Mouse (Mus musculus): ENCODE measurements around the gene Rasgrp4.

Gene Rasgrp4

DNA sequence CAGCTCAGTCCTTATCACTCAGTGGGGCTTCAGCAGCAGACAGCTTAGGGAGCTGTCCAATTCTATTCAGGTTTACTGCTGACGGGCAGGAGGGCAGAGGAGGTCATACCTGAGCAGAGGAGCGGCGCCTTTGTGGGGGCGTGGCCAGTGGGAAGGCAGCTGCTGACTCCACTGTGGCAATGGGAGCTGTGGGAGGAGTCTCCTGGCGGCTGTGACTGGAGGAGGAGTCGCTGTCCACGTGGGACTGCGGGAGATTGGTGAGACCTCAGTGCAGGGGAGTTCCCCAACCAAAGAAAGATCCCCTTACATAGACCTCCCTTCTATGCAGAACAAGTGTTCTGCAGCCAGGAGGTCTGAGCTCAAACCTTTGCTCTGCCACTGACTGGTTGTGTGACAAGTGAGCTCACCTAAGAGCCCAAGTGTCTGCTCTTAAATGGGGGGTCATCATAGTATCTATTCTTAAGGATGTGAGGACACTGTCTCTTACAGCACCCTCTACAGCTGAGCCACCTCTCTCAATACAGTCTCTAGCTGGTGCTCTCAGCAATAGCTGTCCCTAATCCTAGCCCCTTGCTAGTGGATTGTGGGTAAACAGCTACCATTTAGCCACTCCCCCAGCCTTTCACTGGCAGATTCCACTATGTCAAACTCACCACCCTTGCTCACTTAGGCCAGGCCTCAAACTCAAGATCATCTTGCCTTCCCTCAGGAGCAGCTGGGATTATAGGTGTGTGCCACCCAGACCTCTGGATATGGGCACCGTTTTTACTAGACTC, 28.3 kb downstream of the Rasgrp4 start:
- ChIA-PET POLR2A (interaction anchor here (0.6 to 2.9 kb wide), 54 partner anchors 8 to 807 kb away, joined by 3 to 29 read pairs (median 5); partner anchors contain the start of genes Psmd8 (in 3 of the 4), Ryr1 (in 3 of the 4), 2200002D01Rik (in 2 of the 4) and Yif1b (in 2 of the 4)), CTCF (interaction anchor here in 3 of 4 experiments (0.6 to 1.7 kb wide), 32 partner anchors 9 to 1978 kb away, joined by 3 to 18 read pairs (median 4); partner anchors contain the start of genes Ppp1r14a (in 1 of the 3) and Psmd8 (in 1 of the 3))

DNA sequence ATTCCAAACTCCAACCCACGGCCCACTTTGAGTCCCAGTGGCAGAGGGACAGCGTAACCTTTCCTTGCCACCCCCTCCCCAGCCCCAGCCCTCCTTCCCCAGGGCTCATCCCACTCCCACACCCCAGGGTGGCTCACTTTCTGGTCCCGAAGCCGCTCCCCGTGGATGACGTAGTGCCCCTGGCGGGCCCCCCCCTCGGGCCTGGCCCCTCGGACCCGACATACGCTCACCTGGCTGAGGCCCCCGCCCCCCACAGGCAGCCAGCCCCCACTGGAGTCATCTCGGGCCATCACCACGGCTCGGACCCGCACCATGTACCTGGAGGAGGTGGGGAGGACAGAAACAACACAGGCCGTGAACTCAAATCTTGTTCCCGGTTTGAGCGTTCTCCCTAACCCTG, 33.0 kb downstream of the Rasgrp4 start:
- POLR2A ChIA-PET = interaction anchor here in 3 of 4 experiments (0.6 to 2.2 kb wide), 10 partner anchors 9 to 430 kb away, joined by 3 to 11 read pairs (median 4); partner anchors contain the start of genes Psmd8 (in 2 of the 3) and Fam98c (in 1 of the 3)
- CTCF ChIA-PET = interaction anchor here in 2 of 4 experiments (0.7 to 0.9 kb wide), 4 partner anchors 11 to 1157 kb away, joined by 3 to 9 read pairs (median 4); partner anchors contain the start of gene Fam98c (in 1 of the 2)

DNA sequence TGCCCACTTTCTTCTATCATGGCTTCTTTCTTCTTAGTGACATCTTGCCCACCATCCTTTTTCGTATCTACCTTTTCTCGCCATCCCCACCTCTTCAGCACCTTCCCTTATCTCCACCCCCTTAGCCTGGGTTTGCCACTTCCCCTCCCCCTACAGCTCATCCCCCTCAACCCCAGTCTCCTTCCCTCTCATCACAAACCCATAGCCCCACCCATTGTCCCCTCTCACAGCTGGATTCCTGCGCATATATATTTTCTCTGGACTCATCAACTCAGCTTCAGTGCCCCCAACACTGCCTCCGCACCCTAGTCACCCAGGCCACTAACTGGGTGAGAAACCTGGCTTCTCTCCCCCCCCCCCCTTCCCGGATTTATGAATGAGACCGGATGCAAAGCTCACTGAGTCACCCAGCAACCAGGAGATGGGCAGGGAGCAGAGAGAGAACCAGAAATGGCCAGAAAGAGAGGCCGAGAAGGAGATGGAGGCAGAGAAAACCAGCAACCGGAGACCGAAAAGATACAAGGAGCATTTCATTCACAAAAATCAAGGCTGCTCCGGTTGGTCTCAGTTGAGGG, 33.6 kb downstream of the Rasgrp4 start:
- ChIA-PET POLR2A (interaction anchor here in 3 of 4 experiments (0.6 to 2.2 kb wide), 15 partner anchors 9 to 1732 kb away, joined by 3 to 11 read pairs (median 3); partner anchors contain the start of gene Psmd8 (in 3 of the 3)), CTCF (interaction anchor here in 2 of 4 experiments (0.6 to 0.9 kb wide), 5 partner anchors 12 to 1157 kb away, joined by 3 to 9 read pairs (median 5); partner anchors contain the start of gene Fam98c (in 1 of the 2))

DNA sequence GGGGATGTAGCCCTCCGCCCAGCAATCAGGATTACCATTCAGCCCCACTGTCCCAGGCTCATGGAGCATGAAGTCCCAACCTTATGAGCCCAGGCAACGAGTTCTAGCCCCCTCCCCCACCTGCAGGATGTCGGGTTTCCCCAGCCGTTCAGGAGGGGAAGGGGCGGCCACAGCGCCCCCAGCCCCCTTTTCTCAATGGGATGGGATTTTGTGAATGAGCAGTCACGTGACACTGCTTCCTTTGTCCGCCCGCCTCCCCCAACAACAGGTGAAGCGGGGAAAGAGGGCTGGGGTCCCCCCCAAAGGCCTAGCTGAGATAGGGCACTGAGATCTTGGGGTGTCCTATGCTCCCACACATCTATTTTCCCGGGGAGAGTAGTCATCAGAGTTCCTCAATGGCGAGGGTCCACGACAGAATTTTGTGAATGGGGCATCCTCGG, 34.2 kb downstream of the Rasgrp4 start:
- ChIA-PET CTCF (interaction anchor here in 2 of 4 experiments (0.5 to 1.2 kb wide), 3 partner anchors 13 to 46 kb away, joined by 3 to 6 read pairs (median 4); no protein-coding TSS in a partner anchor), POLR2A (interaction anchor here (0.6 to 2.2 kb wide), 13 partner anchors 11 to 1732 kb away, joined by 3 to 17 read pairs (median 4); partner anchors contain the start of genes Psmd8 (in 2 of the 4) and Fam98c (in 1 of the 4))

DNA sequence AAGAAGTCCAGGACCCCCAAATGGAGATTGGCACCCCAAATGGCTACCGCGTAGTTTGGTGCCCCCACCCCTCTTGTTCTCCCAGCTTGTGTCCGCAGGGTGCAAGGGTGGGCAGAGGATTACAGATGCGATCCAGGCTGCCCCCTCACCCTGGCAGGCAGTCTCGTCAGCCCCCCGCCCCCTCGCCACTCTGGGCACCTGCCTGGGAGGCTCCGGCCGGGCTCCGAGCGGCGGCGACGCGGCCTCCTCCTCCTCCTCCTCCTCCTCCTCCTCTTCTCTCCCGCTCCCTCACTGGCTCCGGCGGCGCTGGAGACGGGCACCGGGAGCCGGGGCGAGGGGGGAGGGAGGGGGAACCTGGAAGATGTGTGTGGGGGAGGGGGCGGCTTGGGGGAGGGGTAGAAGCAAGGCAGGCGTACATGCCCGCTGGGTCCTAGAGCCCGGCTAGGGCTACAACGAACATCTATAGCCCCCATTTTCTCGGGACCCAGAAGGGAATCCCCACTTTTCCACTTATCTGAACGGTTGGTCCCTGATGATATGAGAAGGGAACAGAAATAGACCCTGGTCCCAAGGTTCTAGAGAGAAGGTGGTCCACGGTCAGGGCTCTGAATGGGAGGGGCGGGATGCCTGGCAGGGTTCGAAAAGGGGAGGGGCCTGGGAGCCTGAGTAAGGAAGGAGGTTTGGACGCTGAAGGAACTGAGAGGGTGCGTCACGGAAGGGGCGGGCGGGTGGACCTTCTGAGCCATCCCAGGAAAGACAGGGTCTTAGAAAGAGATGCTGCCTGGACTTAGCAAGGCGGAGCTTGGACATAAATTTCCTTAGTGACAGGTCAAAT, 34.8 kb downstream of the Rasgrp4 start:
- CTCF ChIA-PET = interaction anchor here (0.5 to 1.4 kb wide), 17 partner anchors 7 to 495 kb away, joined by 3 to 15 read pairs (median 4); partner anchors contain the start of genes Psmd8 (in 2 of the 4), Catsperg1 (in 1 of the 4), Fam98c (in 1 of the 4) and Ryr1 (in 1 of the 4)
- POLR2A ChIA-PET = interaction anchor here (0.6 to 2.2 kb wide), 38 partner anchors 8 to 819 kb away, joined by 3 to 29 read pairs (median 4); partner anchors contain the start of genes Psmd8 (in 3 of the 4), 2200002D01Rik (in 2 of the 4), Fam98c (in 2 of the 4) and Eif3k (in 1 of the 4)

DNA sequence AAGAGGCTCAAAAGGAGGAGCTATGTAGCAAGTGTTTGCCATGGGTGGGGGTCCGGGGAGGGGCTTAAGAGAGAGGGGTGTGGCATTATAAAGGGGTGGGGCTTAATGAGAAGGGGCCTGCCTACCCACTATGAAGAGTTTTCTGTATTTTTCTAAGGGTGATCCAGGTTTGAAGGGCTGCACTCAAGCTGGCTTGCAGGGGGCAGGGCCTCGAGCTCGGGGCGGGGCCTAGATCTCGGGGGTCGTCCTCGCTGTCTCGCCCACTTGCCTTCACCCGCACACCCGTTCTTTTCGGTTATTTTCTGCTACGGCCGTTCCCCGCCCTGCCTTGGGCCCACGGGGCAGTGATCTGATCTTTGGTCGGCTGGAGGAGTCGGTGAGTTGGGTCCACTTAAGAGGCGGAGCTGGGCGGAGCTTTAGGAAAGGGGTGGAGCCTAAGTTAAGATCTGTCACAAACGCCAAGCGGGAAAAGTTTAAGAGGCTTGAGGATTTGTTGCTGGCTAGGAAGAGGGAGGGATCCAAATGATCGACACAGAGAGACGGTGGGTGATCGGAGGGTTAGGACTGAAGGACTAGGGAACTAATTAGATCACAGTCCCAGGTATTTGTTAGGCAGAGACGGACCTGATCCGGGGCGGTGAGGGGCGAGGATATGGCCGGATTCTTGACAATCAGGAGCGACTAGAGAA, 35.6 kb downstream of the Rasgrp4 start, which contains the start of the genes Ggn and Spred3:
Ggn (plus strand) TSS at position 145 of the 689 bp plus-strand sequence.
Spred3 (minus strand) TSS at position 346 of the 689 bp plus-strand sequence.
- ChIA-PET POLR2A (interaction anchor here in 3 of 4 experiments (0.6 to 2.2 kb wide), 37 partner anchors 9 to 820 kb away, joined by 3 to 29 read pairs (median 4); partner anchors contain the start of genes Psmd8 (in 3 of the 3), 2200002D01Rik (in 2 of the 3), Fam98c (in 2 of the 3) and Yif1b (in 2 of the 3)), CTCF (interaction anchor here (0.5 to 1.4 kb wide), 17 partner anchors 8 to 496 kb away, joined by 3 to 15 read pairs (median 4); partner anchors contain the start of genes Psmd8 (in 2 of the 4), Catsperg1 (in 1 of the 4), Eif3k (in 1 of the 4) and Fam98c (in 1 of the 4))

DNA sequence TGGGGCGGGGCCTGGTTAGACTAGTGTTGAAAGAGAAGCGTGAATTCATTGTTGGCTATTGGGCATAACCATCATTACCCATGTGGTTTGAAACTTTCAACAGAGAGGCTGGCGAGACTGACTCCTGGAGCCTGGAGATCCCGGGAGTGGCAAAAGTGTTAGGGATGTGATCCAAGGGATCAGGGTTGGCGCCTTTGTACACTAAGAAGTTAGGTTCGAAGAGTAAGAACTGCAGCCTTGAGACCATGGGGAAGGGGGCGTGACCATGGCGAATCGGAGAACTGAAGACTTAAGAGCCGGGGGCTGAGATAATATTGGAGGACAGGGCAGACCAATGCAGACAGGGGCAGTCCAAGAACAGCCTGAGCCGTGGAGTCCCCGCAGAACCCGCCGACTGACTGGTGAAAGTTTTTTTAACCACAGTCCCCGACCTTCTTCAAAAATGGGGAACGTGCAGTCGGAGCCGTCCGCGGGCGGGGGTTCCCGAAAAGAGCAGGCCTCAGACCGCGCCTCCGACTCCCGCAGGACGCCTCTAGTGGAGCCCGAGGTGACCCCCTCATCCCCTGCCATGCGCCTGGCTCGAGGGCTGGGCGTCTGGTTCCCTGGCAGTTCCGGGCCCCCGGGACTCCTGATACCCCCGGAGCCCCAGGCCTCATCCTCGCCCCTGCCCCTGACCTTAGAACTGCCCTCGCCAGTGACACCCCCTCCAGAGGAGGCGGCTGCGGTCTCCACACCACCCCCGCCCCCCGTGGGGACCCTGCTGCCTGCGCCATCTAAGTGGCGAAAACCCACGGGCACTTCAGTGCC, 36.3 kb downstream of the Rasgrp4 start:
- ChIA-PET POLR2A (interaction anchor here in 3 of 4 experiments (0.9 to 2.2 kb wide), 19 partner anchors 9 to 347 kb away, joined by 3 to 29 read pairs (median 4); partner anchors contain the start of genes Psmd8 (in 3 of the 3), Fam98c (in 2 of the 3), Eif3k (in 1 of the 3) and Map4k1 (in 1 of the 3)), CTCF (interaction anchor here in 2 of 4 experiments (0.7 to 1.4 kb wide), 8 partner anchors 9 to 189 kb away, joined by 3 to 15 read pairs (median 5); partner anchors contain the start of genes Catsperg1 (in 1 of the 2), Eif3k (in 1 of the 2), Fam98c (in 1 of the 2) and Map4k1 (in 1 of the 2))

DNA sequence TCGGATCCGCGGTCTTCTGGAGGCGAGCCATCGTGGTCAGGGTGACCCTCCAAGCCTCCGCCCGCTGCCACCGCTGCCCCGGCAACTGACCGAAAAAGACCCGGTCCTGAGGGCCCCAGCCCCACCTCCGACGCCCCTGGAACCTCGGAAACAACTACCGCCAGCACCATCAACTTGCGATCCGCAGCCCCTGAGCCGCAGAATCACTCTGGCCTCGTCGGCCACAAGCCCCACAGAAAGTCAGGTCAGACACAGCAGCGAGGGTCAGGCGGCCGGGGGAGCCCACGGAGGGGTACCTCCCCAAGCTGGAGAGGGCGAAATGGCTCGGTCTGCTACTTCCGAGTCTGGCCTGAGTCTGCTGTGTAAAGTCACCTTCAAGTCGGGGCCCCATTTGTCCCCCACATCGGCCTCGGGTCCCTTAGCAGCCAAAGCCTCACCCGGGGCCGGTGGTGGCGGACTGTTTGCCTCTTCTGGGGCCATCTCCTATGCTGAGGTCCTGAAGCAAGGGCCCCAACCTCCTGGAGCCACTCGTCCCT, 37.0 kb downstream of the Rasgrp4 start:
- ChIA-PET CTCF (interaction anchor here in 1 of 4 experiments (0.6 kb wide), 1 partner anchor 45 kb away, joined by 3 read pairs; no protein-coding TSS in a partner anchor), POLR2A (interaction anchor here in 1 of 4 experiments (1.1 kb wide), 1 partner anchor 9 kb away, joined by 3 read pairs; no protein-coding TSS in a partner anchor)

DNA sequence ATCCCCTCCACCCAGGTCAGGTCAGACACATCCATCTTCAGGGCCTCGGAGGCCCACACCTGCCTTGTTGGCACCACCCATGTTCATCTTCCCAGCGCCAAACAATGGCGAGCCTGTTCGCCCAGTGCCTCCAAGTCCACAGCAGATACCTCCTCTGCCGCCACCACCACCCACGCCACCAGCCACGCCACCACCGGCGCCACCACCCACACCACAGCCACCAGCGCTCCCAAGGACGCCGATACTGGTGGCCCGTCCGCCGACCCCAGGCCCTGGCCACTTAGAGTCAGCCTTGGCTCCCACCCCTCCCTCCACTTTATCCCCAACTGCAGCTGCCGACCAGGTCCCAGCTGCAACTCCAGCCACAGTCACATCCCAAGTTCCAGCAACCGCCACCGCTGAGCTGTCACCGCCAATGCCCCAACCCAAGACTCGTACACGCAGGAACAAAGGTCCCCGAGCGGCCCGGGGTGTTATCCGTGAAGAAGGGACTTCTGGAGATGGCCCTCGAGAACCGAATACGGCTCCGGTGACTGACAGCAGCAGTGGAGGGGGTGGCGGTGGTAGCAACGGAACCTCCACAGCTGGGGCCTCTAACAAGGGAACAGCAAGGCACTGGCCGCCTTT, 37.9 kb downstream of the Rasgrp4 start:
- POLR2A ChIA-PET = interaction anchor here (0.6 to 1.6 kb wide), 7 partner anchors 10 to 460 kb away, joined by 3 to 6 read pairs (median 3); partner anchors contain the start of gene Fam98c (in 1 of the 4)
- CTCF ChIA-PET = interaction anchor here in 2 of 4 experiments (0.6 kb wide), 2 partner anchors 46 to 191 kb away, joined by 3 to 10 read pairs; partner anchors contain the start of genes Eif3k (in 1 of the 2) and Map4k1 (in 1 of the 2)

DNA sequence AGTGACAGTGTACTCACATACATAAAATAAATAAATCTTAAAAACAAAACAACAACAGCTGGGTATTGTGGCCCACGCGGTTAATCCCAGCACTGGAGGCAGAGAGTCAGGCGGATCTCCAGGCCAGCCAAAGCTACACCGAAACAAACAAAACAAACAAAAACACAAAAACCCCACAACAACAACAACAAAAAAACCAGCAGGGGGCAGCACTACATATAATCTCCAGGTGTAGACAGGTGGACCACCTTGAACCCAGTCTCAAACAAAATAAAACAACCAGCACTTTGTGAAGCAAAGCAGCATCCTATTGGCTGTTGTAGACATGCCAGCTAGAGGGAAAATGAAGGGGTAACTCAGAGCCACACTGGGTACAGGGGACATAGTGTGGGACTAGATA, 43.5 kb downstream of the Rasgrp4 start:
- POLR2A ChIA-PET = interaction anchor here in 2 of 4 experiments (0.6 to 6.3 kb wide), 21 partner anchors 10 to 360 kb away, joined by 3 to 41 read pairs (median 5); partner anchors contain the start of genes Fam98c (in 2 of the 2), 2200002D01Rik (in 1 of the 2) and Kcnk6 (in 1 of the 2)
- CTCF ChIA-PET = interaction anchor here in 3 of 4 experiments (0.6 to 2.3 kb wide), 10 partner anchors 8 to 229 kb away, joined by 3 to 7 read pairs (median 4); partner anchors contain the start of genes Fam98c (in 1 of the 3), Ggn (in 1 of the 3) and Spred3 (in 1 of the 3)

DNA sequence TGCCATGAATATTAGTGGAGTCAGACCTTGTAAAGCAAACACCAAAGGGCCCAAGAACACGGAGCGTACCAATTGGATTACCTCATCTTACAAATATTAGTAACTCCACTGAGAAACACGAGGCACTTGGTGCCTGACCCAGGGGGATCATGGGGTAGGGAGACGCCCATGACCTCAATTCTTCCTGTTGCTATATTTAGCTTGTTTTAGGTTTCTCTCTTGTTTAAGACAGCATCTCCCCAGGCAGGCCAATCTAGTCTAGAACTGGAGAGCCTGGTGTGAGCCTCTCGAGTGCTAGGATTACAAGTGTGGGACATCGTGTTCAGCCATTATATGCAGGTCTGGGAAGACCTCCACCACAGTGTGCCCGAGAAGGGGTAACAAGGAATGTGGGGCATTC, 44.7 kb downstream of the Rasgrp4 start:
- ChIA-PET POLR2A (interaction anchor here in 2 of 4 experiments (0.6 to 6.3 kb wide), 25 partner anchors 9 to 178 kb away, joined by 3 to 41 read pairs (median 6); partner anchors contain the start of genes Fam98c (in 2 of the 2), 2200002D01Rik (in 1 of the 2), Ggn (in 1 of the 2) and Kcnk6 (in 1 of the 2)), CTCF (interaction anchor here in 2 of 4 experiments (0.7 to 2.3 kb wide), 6 partner anchors 9 to 122 kb away, joined by 3 to 12 read pairs (median 7); partner anchors contain the start of genes Fam98c (in 1 of the 2), Ggn (in 1 of the 2) and Spred3 (in 1 of the 2))

DNA sequence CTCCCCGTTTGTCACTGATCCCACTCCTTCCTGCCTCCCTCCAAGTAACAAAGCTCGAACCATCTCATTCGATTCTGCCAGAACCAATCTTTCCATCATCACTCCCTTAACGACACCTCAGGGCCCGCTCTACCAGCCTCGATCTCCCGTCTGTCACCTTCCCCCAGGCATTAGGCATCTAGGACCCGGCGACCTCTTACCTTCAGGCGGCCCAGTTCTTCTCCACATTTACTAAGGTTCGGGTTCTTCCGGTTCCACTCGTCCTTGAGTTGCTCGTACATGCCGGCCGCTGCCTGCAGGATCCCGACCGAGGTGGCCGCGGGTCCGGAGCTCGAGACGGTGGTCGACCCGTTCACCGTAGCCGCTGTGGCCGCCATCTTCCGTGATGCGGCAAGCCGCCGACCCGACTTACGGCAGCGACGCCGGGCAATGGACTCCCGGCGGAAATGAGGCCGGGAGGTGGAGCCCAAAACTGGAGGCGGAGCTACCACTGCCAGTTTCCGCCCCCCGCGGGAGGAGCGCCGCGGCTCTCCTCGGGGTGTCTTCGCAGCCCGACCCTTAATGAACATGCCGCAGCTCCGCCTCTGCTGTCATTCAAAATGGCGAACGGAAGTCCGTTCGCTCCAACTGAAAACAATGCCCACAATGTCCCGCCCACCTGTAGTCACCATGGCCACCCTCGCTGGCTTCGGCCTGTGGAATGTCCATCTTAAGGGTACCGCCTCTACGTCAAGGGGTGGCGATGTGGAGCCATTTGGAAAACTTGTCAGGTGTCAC, 45.6 kb downstream of the Rasgrp4 start, which contains the start of gene Psmd8:
Psmd8 (minus strand) TSS at position 625 of the 777 bp plus-strand sequence.
- CTCF ChIA-PET = interaction anchor here (0.6 to 2.3 kb wide), 36 partner anchors 10 to 1001 kb away, joined by 3 to 19 read pairs (median 4); partner anchors contain the start of genes 2200002D01Rik (in 2 of the 4), Ggn (in 2 of the 4), Ryr1 (in 2 of the 4) and Yif1b (in 2 of the 4)

More for the DNA sequence above, 45.6 kb downstream of the Rasgrp4 start, which contains the start of gene Psmd8:
- POLR2A ChIA-PET = interaction anchor here in 3 of 4 experiments (0.5 to 6.3 kb wide), 81 partner anchors 10 to 1018 kb away, joined by 3 to 41 read pairs (median 4); partner anchors contain the start of genes Ggn (in 3 of the 3), Spred3 (in 3 of the 3), 2200002D01Rik (in 2 of the 3) and Eif3k (in 2 of the 3)
